Mouse (Mus musculus) embryonic facial prominence, embryonic 15.5 days (tissue): ENCODE data around the gene Ccnt1. TPM values are rescaled to one million over a fixed set of nuclear protein-coding genes. Genes with fewer than 3 reads are reported as not detected.
A peak's percentile ranks its signal among the peaks of the same experiment; 100 is the strongest.

Experiments
- ATAC-seq: fragments of 200-750 bp; cut with Nextera tagmentation; 2 replicates; pipeline ENCODE4 v1.8.0; 2017; ENCODE audit warnings: low read depth, moderate TSS enrichment; ENCODE audit not compliant: insufficient number of reproducible peaks, low FRiP score, low TSS enrichment
- H3K27ac ChIP-seq: fragments of 300-500 bp; sonication (generic); replicated peaks from 2 replicates; pipeline ENCODE4 v1.5.1; 2015; ENCODE audit warnings: mild to moderate bottlenecking, inconsistent platforms
- H3K27me3 ChIP-seq: fragments of 300-500 bp; sonication (generic); 2 replicates; pipeline ENCODE4 v1.6.1; 2015; ENCODE audit warnings: inconsistent platforms
- H3K36me3 ChIP-seq: fragments of 300-500 bp; sonication (generic); 2 replicates; pipeline ENCODE4 v1.6.1; 2015; ENCODE audit warnings: mild to moderate bottlenecking, inconsistent platforms
- H3K4me1 ChIP-seq: fragments of 300-500 bp; sonication (generic); 2 replicates; pipeline ENCODE4 v1.6.1; 2015; ENCODE audit warnings: inconsistent platforms
- H3K4me2 ChIP-seq: fragments of 300-500 bp; sonication (generic); replicated peaks from 2 replicates; pipeline ENCODE4 v1.6.1; 2015; ENCODE audit warnings: mild to moderate bottlenecking, inconsistent platforms
- H3K4me3 ChIP-seq: fragments of 300-500 bp; sonication (generic); replicated peaks from 2 replicates; pipeline ENCODE4 v1.5.1; 2015; ENCODE audit warnings: mild to moderate bottlenecking, inconsistent platforms
- H3K9ac ChIP-seq: fragments of 300-500 bp; sonication (generic); 2 replicates; pipeline ENCODE4 v1.6.1; 2015; ENCODE audit warnings: inconsistent platforms
- H3K9me3 ChIP-seq: fragments of 300-500 bp; sonication (generic); replicated peaks from 2 replicates; pipeline ENCODE4 v1.6.1; 2016; ENCODE audit warnings: inconsistent platforms
- WGBS: fragments of 180-500 bp; shearing (Covaris S2); methylation state at CpG from one replicate; pipeline ENCODE4 v1.1.7; 2015; 5-methylcytosine and 5-hydroxymethylcytosine counted together
- polyA plus RNA-seq: library from polyadenylated mRNA; unstranded; fragments of >200 nt; fragmentation: Nextera tagmentation; extraction: Ambion mirVana; gene quantifications from 2 replicates; pipeline ENCODE4 v1.2.1, GENCODE M21; 2015

The Ccnt1 gene
- polyA plus RNA-seq, 1 experiment from 2014 or later = 54.7 TPM

DNA sequence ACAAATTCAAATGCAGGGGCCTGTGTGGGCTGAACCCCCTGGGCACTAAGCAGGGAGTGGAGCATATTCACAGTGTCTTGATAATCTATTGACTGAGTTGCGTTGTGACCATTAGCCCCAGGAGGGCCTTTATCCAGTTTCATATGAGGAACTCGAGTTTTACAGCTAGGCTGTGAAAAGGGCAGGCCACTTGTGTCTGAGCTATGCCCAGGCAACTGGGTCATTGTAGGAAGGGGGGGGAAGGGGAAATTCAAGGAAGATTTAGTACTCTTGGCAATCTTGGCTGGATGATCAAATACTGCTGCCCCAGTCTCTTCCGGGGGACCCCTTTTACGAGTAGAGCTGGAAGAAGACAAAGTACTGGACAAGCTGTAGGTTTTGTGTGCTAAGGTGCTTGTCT is 27.4 kb downstream of the Ccnt1 start:
- Histone ChIP-seq H3K4me2 (no peak overlapping the region), H3K36me3 (peaks cover 73% of the 10 kb centered on the region), H3K9me3 (no peaks in the 10 kb centered on the region), H3K9ac (no peak overlapping the region), H3K27ac (no peak overlapping the region), H3K4me3 (no peak overlapping the region), H3K4me1 (no peaks in the 10 kb centered on the region), H3K27me3 (no peaks in the 10 kb centered on the region)
- ATAC-seq = no peak
- WGBS = 84% methylated on average over 4 of the region's 4 CpGs

DNA sequence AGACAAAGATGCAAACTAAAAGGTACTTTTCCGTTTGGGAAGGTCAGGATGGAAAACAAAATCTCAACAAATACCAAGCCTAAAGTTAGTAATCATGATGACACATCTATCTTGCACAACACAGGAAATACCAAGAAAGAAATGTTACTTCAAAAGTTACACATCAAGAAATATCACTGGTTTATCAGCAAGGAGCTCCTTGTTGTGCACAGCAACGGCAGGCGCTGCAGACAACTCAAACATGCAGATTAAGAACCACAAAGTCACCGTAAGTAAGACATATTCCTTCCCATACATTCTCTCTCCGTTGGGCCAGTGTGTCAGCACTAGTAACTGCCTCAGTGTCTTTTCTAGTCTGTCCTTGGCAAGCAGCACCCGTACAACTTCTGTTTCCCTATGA is 29.7 kb downstream of the Ccnt1 start:
- WGBS = 83% methylated on average over 6 of the region's 6 CpGs
- H3K27ac ChIP-seq = no peak overlapping the region
- no peak overlapping the region for H3K4me2 ChIP-seq
- 0 out of 2 replicates have a peak, but pooled peaks cover 5% of the 10 kb centered on the region for H3K4me1 ChIP-seq
- H3K36me3 ChIP-seq = peaks cover 53% of the 10 kb centered on the region
- no peak for ATAC-seq
- H3K27me3 ChIP-seq = no peaks in the 10 kb centered on the region
- no peak overlapping the region for H3K9ac ChIP-seq
- H3K4me3 ChIP-seq = no peak overlapping the region
- H3K9me3 ChIP-seq = no peaks in the 10 kb centered on the region

- Histone ChIP-seq H3K9ac (no peak overlapping the region), H3K27me3 (no peaks in the 10 kb centered on the region), H3K4me2 (no peak overlapping the region), H3K36me3 (peaks cover 23% of the 10 kb centered on the region), H3K4me1 (peaks cover 6% of the 10 kb centered on the region), H3K27ac (no peak overlapping the region), H3K9me3 (no peaks in the 10 kb centered on the region), H3K4me3 (no peak overlapping the region)
- no peak for ATAC-seq
- WGBS = 60% methylated on average over 4 of the region's 4 CpGs
Observed at GRCm38 (mm10) chr15:98537923-98538322, 32.8 kb downstream of the Ccnt1 start.

GRCm38 (mm10) chr15:98536828-98537510 is 33.8 kb downstream of the Ccnt1 start:
- Histone ChIP-seq H3K4me1 (peaks cover 14% of the 10 kb centered on the region), H3K27ac (no peak overlapping the region), H3K36me3 (peaks cover 18% of the 10 kb centered on the region), H3K9me3 (no peaks in the 10 kb centered on the region), H3K4me2 (no peak overlapping the region), H3K4me3 (no peak overlapping the region), H3K27me3 (no peaks in the 10 kb centered on the region), H3K9ac (no peak overlapping the region)
- ATAC-seq = no peak
- WGBS = 78% methylated on average over 8 of the region's 8 CpGs

DNA sequence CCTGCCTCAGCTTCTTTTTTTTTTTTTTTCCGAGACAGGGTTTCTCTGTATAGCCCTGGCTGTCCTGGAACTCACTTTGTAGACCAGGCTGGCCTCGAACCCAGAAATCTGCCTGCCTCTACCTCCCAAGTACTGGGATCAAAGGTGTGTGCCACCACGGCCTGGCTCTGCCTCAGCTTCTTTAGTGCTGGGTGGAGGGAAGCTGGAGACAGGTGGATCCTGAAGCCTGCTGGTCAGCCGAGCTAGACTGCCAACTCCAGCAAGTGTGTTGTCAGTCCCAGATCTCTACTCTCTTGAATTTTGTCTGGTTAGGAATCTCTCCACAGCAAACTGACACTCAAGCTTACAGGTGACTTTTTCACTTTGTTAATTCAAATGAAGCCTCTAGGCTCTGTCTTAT is 34.8 kb downstream of the Ccnt1 start:
- ATAC-seq = no peak
- Histone ChIP-seq H3K36me3 (peaks cover 16% of the 10 kb centered on the region), H3K4me3 (no peak overlapping the region), H3K27ac (no peak overlapping the region), H3K9me3 (no peaks in the 10 kb centered on the region), H3K4me1 (peaks cover 14% of the 10 kb centered on the region), H3K27me3 (no peaks in the 10 kb centered on the region), H3K4me2 (no peak overlapping the region), H3K9ac (no peak overlapping the region)
- WGBS = 82% methylated on average over 4 of the region's 4 CpGs

- Histone ChIP-seq H3K27ac (peak within 1 kb of the TSS; percentile 99), H3K27me3 (no peaks in the 10 kb centered on the region), H3K4me3 (peak within 1 kb of the TSS; percentile 89), H3K9me3 (no peaks in the 10 kb centered on the region), H3K4me2 (peak within 1 kb of the TSS; percentile 66), H3K4me1 (peaks cover 14% of the 10 kb centered on the region), H3K36me3 (peaks cover 21% of the 10 kb centered on the region), H3K9ac (peak within 1 kb of the TSS; percentile 87)
- ATAC-seq = peak; percentile 100
- under 1% methylated on average over 69 of the region's 70 CpGs for whole genome bisulfite sequencing
Observed at GRCm38 (mm10) chr15:98533881-98534627, 36.7 kb downstream of the Ccnt1 start, which contains the start of gene Kansl2. Kansl2 (minus strand) TSS chr15:98534264.

GRCm38 (mm10) chr15:98533035-98533531 is 37.6 kb downstream of the Ccnt1 start:
- Histone ChIP-seq H3K36me3 (peaks cover 29% of the 10 kb centered on the region), H3K27ac (peak overlapping the region; percentile 39; the same call in 1 of the 2 replicates), H3K4me2 (peak overlapping the region; percentile 66), H3K27me3 (no peaks in the 10 kb centered on the region), H3K9me3 (no peaks in the 10 kb centered on the region), H3K9ac (peak overlapping the region; percentile 87), H3K4me3 (peak overlapping the region; percentile 89), H3K4me1 (peaks cover 14% of the 10 kb centered on the region)
- 0% methylated on average over 18 of the region's 18 CpGs for WGBS
- no peak for ATAC-seq

DNA sequence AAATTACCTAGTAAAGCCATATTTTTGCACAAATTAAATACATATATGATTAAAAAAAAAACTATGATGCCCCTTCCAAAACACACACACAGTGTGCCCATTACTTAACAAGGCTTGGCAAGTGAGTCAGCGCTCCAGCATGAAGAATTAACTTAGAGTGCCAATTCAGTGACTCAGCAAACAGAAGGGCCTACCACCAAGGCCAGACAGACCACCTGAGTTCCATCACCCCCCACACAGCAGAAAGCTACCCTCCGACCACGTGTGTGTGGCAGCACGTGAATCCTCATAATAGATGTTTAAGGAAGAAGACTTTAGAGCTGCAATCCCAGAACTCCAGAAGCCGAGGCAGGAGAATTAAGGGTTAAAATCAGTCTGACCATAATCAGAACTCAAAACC is 38.4 kb downstream of the Ccnt1 start:
- H3K4me1 ChIP-seq = peaks cover 10% of the 10 kb centered on the region
- peak overlapping the region; percentile 66 for H3K4me2 ChIP-seq
- 29% methylated on average over 5 of the region's 5 CpGs for WGBS
- no peak for ATAC-seq
- no peaks in the 10 kb centered on the region for H3K9me3 ChIP-seq
- H3K4me3 ChIP-seq = peak overlapping the region; percentile 89
- no peaks in the 10 kb centered on the region for H3K27me3 ChIP-seq
- peaks cover 37% of the 10 kb centered on the region for H3K36me3 ChIP-seq
- no peak overlapping the region for H3K9ac ChIP-seq
- no peak overlapping the region for H3K27ac ChIP-seq

GRCm38 (mm10) chr15:98528066-98528563 is 42.6 kb downstream of the Ccnt1 start:
- Histone ChIP-seq H3K4me1 (peaks cover 9% of the 10 kb centered on the region), H3K4me2 (no peak overlapping the region), H3K27me3 (no peaks in the 10 kb centered on the region), H3K27ac (no peak overlapping the region), H3K36me3 (peaks cover 70% of the 10 kb centered on the region), H3K4me3 (no peak overlapping the region), H3K9me3 (no peaks in the 10 kb centered on the region), H3K9ac (no peak overlapping the region)
- WGBS = 86% methylated on average over 5 of the region's 5 CpGs
- ATAC-seq = no peak

GRCm38 (mm10) chr15:98527056-98527771 is 43.5 kb downstream of the Ccnt1 start:
- WGBS = 93% methylated on average over 5 of the region's 5 CpGs
- Histone ChIP-seq H3K4me2 (no peak overlapping the region), H3K27me3 (no peaks in the 10 kb centered on the region), H3K4me3 (no peak overlapping the region), H3K4me1 (peaks cover under 1% of the 10 kb centered on the region), H3K27ac (no peak overlapping the region), H3K9me3 (no peaks in the 10 kb centered on the region), H3K36me3 (peaks cover 79% of the 10 kb centered on the region), H3K9ac (no peak overlapping the region)
- ATAC-seq = no peak

DNA sequence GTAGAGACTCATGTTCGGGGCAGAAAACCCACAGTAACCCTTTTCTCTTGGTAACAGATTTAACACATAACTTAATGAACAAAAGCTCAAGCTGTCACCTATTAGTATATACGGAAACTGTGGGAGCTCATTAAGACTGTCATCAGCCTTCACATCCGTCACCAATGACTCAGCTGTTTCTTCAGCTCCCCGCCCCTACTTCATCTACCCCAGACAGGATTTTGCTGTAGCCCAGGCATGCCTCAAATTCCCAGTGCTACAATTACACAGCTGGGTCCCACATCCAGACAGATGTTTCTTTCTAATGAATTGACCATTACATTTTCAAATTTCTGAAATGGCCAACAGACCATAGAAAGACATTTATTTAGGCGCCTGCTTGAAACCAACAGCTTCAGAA is 44.7 kb downstream of the Ccnt1 start:
- Histone ChIP-seq H3K4me2 (no peak overlapping the region), H3K27ac (no peak overlapping the region), H3K9ac (no peak overlapping the region), H3K36me3 (peaks cover 85% of the 10 kb centered on the region), H3K4me3 (no peak overlapping the region), H3K27me3 (no peaks in the 10 kb centered on the region), H3K4me1 (no peaks in the 10 kb centered on the region), H3K9me3 (no peaks in the 10 kb centered on the region)
- ATAC-seq = no peak
- WGBS = 67% methylated on average over 5 of the region's 5 CpGs
